Mouse (Mus musculus) cortical plate, adult 2 months (tissue): ENCODE measurements around the gene Mybl2. TPM values are rescaled to one million over a fixed set of nuclear protein-coding genes. Genes with fewer than 3 reads are reported as not detected.
"Not testable (repeated sequence)": the region's sequence is repeated elsewhere in the genome, so short reads cannot be mapped to it uniquely, and the experiment has no call there.

Source experiments
- H3K27ac ChIP-seq: fragments of 200-500 bp; 2 replicates; pipeline ENCODE4 v1.5.1; 2012; ENCODE audit warnings: low read length, control low read depth, inconsistent platforms; ENCODE audit not compliant: insufficient read depth
- H3K4me1 ChIP-seq: fragments of 200-500 bp; 2 replicates; pipeline ENCODE4 v1.6.1; 2011; ENCODE audit warnings: low read length; ENCODE audit not compliant: control insufficient read depth, insufficient read depth
- H3K4me3 ChIP-seq: fragments of 200-500 bp; 2 replicates; pipeline ENCODE4 v1.5.1; 2011; ENCODE audit warnings: mild to moderate bottlenecking, low read length, control low read depth; ENCODE audit not compliant: insufficient read depth
- CTCF ChIP-seq: fragments of 200-500 bp; IDR thresholded peaks from 2 replicates; pipeline ENCODE4 v1.5.1; 2011; ENCODE audit warnings: mild to moderate bottlenecking, control low read depth, low read length; ENCODE audit not compliant: insufficient read depth; ENCODE audit errors: extremely low read depth
- POLR2A ChIP-seq: fragments of 200-500 bp; IDR thresholded peaks from 2 replicates; pipeline ENCODE4 v1.6.1; 2011; ENCODE audit warnings: mild to moderate bottlenecking, low read length, control low read depth; ENCODE audit not compliant: insufficient read depth; ENCODE audit errors: extremely low read depth
- polyA plus RNA-seq: library from polyadenylated mRNA; depleted of rRNA; stranded (reverse); fragments of >200 nt; gene quantifications from 2 replicates; pipeline ENCODE4 v1.2.3, GENCODE M21; 2012

Mybl2 gene
- polyA plus RNA-seq, 1 experiment, result 2.3 TPM

DNA sequence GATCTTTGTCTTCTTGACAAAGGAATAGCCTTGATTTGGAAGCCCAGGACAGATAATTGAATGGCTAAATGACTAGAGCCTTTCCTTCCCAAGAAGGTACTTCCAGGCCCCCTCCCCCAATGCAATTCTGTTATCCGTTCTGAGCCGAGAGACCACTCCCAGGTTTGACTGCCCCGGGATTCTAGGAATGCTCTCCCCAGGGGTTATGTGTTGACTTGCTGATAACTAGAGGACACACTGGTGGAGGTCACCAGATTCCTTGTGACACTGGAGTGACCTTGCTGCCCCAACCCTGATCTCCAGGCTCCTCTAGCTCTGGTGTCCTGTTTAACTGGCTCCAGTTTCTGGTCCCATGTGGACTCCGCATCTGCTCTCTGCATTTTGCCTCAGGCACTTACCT lies 2.4 kb upstream of the Mybl2 start:
- no peak for TF ChIP-seq POLR2A
- TF ChIP-seq CTCF, result no peak
- H3K27ac ChIP-seq, result no peak overlapping the region
- H3K4me1 ChIP-seq, result no peaks in the 10 kb centered on the region
- no peak overlapping the region for H3K4me3 ChIP-seq

DNA sequence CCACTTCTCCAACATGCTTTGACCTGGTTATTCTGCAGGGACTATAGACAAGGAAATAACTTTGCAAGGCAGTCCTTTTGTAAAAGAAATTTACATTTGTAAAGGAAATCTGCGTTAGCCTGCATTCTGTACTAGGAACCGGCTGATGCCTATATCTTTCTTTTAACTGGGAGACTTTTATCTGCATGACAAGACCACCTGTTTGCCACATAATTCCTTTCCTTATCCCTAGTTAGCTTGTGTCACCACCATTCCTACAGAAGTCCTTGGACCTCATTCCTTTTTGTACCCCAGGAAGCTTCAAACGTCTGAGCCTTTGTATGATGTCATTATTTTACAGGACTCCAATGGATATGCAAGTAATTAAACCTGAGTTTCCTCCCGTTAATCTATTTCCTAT lies 1.7 kb upstream of the Mybl2 start:
- TF ChIP-seq POLR2A (no peak), CTCF (no peak)
- no peak overlapping the region for H3K27ac ChIP-seq
- no peak overlapping the region for H3K4me3 ChIP-seq
- H3K4me1 ChIP-seq, result no peaks in the 10 kb centered on the region

DNA sequence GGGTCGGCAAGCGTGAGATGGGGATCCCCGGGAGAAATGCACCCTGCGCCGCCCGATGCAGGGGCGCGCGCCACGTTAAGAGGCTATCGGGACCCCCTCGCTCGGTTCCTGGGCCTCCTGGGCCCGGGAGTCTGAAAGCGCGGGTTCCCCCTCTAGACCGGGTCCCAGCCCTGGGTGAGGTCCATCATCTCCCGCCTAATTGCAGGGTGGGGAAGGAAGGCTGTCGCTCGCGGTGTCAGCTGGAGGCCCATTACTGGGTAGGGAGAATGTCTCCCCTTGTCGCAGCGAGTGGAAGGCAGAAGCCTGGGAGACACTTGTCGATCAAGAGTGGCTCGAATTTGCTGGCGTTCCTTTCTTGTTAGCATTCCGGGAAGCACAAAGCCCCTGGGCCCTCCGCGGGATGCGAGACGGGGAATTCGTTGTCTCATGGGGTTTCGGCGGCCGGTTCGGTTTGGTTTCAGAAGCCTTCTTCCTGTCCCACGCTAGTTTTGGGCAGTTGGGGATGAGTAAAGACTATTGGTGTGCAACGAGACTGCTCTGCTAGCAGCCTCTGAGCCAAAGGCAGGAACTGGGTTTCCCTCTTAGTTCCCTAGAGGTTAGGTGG lies 506 bp downstream of the Mybl2 start:
- Histone ChIP-seq H3K27ac (no peak overlapping the region), H3K4me1 (no peaks in the 10 kb centered on the region), H3K4me3 (peak overlapping the region; percentile 19; the same call in 1 of the 2 replicates)
- no peak for TF ChIP-seq CTCF
- no peak for TF ChIP-seq POLR2A

DNA sequence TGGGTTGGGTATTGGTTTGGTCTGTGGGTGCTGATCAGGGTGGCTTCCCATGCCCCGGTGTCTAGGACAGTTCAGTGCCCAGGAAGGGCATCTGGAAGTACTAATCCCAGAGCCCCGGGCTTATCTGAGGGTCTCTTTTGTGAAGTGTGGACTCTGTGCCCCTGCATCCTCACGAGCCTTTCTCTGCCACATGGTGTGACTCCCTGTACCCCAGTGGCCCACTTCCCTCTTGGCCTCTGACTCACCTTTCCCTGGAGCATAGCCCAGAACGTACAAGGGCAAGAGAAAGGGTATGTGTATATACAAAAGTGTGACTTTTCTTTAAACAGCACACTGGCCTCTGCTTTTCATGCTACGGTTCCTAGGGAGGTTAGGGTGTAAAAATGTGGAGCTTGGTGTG lies 1.2 kb downstream of the Mybl2 start:
- TF ChIP-seq CTCF (no peak), POLR2A (no peak)
- Histone ChIP-seq H3K4me1 (no peaks in the 10 kb centered on the region), H3K4me3 (no peak overlapping the region), H3K27ac (no peak overlapping the region)

DNA sequence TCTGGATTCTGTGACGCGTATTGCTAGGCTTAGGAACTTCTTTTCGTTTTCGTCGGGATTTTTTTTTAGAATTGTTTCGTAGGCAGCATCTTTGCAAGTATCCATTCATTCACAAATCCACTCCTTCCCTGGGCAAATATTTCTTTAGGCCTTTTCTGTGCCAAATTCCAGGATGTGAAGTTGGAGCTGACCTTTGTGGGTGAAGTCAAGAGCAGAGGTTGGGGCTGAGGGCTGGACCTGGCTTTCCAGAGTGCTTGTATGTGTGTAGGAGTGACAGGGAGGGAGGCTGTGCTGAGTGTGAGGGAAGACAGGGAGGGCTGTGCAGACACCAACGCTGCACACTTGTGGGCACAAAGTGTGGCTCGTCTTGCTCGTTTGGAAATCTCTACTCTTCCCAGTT lies 2.1 kb downstream of the Mybl2 start:
- TF ChIP-seq POLR2A (no peak), CTCF (no peak)
- no peak overlapping the region for H3K4me3 ChIP-seq
- H3K27ac ChIP-seq, result no peak overlapping the region
- H3K4me1 ChIP-seq, result no peaks in the 10 kb centered on the region

DNA sequence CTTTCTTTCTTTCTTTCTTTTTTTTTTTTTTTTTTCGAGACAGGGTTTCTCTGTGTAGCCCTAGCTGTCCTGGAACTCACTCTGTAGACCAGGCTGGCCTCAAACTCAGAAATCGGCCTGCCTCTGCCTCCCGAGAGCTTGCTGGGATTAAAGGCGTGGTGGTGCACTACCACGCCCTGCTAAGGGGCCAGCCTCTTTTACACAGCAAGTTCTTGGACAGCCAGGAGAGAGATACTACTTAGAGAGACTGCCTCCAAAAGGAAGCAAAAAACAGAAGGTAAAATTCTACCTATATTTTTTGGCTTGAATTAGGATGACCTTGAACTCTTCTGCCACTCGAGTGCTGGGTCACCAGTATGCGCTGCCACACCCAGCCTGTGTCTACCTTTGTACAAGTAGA lies 4.5 kb downstream of the Mybl2 start:
- H3K27ac ChIP-seq, H3K4me1 ChIP-seq, H3K4me3 ChIP-seq: not testable (repeated sequence)

DNA sequence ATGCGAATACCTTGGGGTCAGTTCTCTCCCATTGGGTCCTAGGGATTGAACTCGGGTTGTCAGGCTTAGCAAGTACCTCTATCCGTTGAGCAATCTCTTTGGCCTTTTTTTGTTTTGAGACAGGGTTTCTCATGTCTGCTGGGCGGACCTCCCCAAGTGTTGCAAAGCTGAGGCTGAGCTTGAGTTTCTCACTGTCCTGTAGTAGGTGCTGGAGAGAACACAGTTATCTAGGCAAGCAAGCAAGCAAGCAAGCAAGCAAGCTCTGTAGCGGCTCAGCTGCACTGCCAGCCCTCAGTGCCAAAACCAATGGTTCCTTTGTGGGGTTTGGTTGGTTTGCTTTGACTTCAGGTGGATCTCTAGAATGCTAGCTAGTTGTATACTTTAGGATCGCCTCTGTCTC lies 6.1 kb downstream of the Mybl2 start:
- no peaks in the 10 kb centered on the region for H3K4me1 ChIP-seq
- TF ChIP-seq POLR2A (no peak), CTCF (no peak)
- H3K4me3 ChIP-seq, result no peak overlapping the region
- H3K27ac ChIP-seq, result no peak overlapping the region

DNA sequence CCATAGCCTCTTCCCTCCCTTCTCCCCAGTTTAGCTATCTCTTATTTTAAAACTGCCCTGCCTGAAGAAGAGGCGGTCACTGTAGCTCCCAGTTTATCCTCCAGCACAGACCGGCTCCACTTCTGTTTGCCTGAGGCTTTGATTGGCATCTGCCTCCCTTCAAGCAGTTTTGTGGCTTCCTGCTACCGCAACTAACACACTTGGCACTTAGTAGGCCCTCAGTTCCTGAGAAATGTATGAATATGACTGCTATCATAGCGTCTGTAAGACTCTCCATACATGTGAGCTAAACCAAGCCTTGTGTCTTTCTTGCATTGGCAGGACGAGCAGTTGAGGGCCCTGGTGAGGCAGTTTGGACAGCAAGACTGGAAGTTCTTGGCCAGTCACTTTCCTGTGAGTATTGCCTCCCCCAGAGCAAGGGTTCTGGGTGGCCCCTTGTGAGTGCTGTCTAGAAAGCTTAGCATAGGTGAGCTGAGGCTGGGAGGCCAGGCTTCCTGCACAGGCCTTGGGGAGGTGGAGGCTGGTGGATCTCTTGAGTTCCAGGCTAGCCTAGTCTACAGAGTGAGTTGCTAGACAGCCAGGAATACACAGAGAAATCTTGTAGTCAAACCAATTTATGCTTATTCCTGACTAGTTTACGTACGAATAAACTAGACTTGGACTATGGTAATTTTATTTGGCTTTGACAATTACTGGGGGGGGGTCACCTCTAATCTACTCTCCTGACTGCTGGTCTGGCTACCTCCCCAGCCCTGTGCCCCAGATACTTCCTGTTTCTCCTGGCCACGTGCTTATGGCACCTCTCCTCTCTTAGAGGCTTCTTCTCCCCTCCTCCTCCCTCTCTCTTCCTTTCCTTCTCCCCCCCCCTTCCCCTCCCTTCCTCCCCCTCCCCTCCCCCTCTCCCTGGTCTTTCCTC lies 7.0 kb downstream of the Mybl2 start:
- TF ChIP-seq CTCF (no peak), POLR2A (no peak)
- Histone ChIP-seq H3K4me1 (no peaks in the 10 kb centered on the region), H3K27ac (no peak overlapping the region), H3K4me3 (no peak overlapping the region)

DNA sequence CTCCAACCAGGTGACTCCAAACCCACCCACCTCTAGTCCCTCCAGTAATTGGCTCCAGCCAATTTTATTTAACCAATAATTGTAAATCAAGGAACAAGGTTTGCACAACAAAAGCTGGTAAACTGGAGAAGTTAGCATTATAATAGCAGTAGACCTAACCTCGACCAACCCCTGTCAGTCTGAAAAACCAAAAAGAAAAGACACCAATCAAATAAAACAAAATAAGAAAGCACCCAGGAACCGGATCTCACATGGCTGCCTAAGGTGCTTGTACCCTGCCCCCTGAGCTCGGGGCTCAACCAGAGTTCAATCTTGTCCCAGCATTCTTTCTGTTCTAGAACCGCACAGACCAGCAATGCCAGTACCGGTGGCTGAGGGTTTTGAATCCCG lies 7.6 kb downstream of the Mybl2 start:
- H3K27ac ChIP-seq, result no peak overlapping the region
- H3K4me3 ChIP-seq, result no peak overlapping the region
- TF ChIP-seq POLR2A, result no peak
- TF ChIP-seq CTCF, result no peak
- H3K4me1 ChIP-seq, result no peaks in the 10 kb centered on the region

DNA sequence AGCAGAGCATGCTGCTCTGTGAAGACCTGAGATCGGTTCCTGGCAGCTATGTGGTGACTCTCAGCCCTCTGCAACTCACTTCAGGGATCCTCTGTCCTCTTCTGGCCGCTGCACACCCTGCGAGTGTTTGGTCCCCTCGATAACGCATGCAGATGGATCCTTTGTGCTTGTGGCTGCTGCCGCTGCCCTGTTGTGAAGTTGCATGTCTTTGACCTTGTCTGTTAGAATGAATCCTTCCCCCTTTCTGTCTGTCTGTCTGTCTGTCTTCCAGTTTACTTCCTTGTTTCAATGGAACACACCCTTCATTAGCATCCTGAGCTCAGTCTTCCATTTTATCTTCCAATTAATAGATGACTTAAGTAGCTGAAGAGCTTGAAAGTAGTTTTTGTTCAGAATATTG lies 11.8 kb downstream of the Mybl2 start:
- Histone ChIP-seq H3K4me3 (no peak overlapping the region), H3K4me1 (no peaks in the 10 kb centered on the region), H3K27ac (no peak overlapping the region)
- TF ChIP-seq CTCF, result no peak
- TF ChIP-seq POLR2A, result no peak

DNA sequence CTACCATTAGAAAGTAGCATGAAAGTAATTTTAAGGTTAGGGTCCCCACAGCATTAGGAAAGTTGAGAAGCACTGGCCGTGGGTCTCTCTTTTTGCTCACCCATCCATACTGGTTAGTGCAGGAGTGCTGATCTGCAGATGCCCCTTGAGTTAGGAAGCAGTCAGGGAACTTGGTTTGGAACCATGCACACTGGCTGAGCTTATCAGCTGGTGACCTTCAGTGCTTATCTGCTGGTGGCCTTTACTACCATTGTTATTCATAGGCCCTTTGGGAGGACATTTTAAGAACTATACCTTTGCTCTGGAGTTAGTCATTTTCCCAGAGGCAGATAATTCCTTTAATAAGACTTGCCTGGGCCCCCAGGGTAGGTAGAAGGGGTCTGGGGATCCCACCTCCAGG lies 12.7 kb downstream of the Mybl2 start:
- TF ChIP-seq CTCF (no peak), POLR2A (no peak)
- Histone ChIP-seq H3K4me3 (no peak overlapping the region), H3K4me1 (no peaks in the 10 kb centered on the region), H3K27ac (no peak overlapping the region)
